Mouse (Mus musculus) CH12.LX (cell line): ENCODE data around the gene Unk.

Source experiments
- BHLHE40 ChIP-seq: IDR thresholded peaks from 2 replicates; pipeline ENCODE4 v1.6.1; 2011; ENCODE audit warnings: mild to moderate bottlenecking, low read depth, low read length, improper control_type of control experiment
- CHD2 ChIP-seq: IDR thresholded peaks from 2 replicates; pipeline ENCODE4 v1.6.1; 2011; ENCODE audit warnings: low read length, improper control_type of control experiment
- CTCF ChIP-seq, 2 experiments: IDR thresholded peaks in 1 of 2; conservative IDR thresholded peaks in 1 of 2; 2 replicates each; pipeline ENCODE4 v1.5.1; 2011 to 2012; ENCODE audit warnings: low read depth in 2 of 2, low read length in 2 of 2, improper control_type of control experiment in 1 of 2, inconsistent platforms in 1 of 2, mild to moderate bottlenecking in 1 of 2, moderate library complexity in 1 of 2
- ELF1 ChIP-seq: IDR thresholded peaks from 2 replicates; pipeline ENCODE4 v1.6.1; 2014; ENCODE audit warnings: low read depth, mild to moderate bottlenecking, inconsistent platforms, low read length, improper control_type of control experiment
- EP300 ChIP-seq: IDR thresholded peaks from 2 replicates; pipeline ENCODE4 v1.6.1; 2011; ENCODE audit warnings: low read length, improper control_type of control experiment
- MAZ ChIP-seq: IDR thresholded peaks from 2 replicates; pipeline ENCODE4 v1.6.1; 2012; ENCODE audit warnings: low read depth, mild to moderate bottlenecking, inconsistent platforms, low read length, improper control_type of control experiment, moderate library complexity
- PAX5 ChIP-seq: IDR thresholded peaks from 2 replicates; pipeline ENCODE4 v1.6.1; 2012; ENCODE audit warnings: low read length, inconsistent platforms, mixed read lengths
- POLR2A ChIP-seq: IDR thresholded peaks from 2 replicates; pipeline ENCODE4 v1.6.1; 2011; ENCODE audit warnings: low read depth, mild to moderate bottlenecking, improper control_type of control experiment, low read length
- RCOR1 ChIP-seq: conservative IDR thresholded peaks from 2 replicates; pipeline ENCODE4 v1.6.1; 2012; ENCODE audit warnings: low read depth, mild to moderate bottlenecking, inconsistent platforms, low read length, improper control_type of control experiment
- ZC3H11A ChIP-seq: IDR thresholded peaks from 2 replicates; pipeline ENCODE4 v1.6.1; 2012; ENCODE audit warnings: low read depth, mild to moderate bottlenecking, inconsistent platforms, low read length, improper control_type of control experiment
- ZMIZ1 ChIP-seq: IDR thresholded peaks from 2 replicates; pipeline ENCODE4 v1.6.1; 2012; ENCODE audit warnings: low read depth, mild to moderate bottlenecking, inconsistent platforms, low read length, improper control_type of control experiment

GRCm38 (mm10) chr11:116091591-116091990, 61.5 kb downstream of the Unk start:
- TF ChIP-seq CHD2: no peak
- no peak for TF ChIP-seq ZMIZ1
- TF ChIP-seq CTCF (conservative IDR thresholded peaks at IDR 0.05 in 1 of 2, IDR thresholded peaks at IDR 0.05 in 1 of 2; ENCODE audit: low read depth in 2 of 2, low read length in 2 of 2): no peak
- TF ChIP-seq ZC3H11A: no peak
- TF ChIP-seq RCOR1: no peak
- TF ChIP-seq EP300: no peak
- no peak for TF ChIP-seq ELF1
- TF ChIP-seq POLR2A: no peak
- no peak for TF ChIP-seq MAZ
- TF ChIP-seq PAX5: no peak
- TF ChIP-seq BHLHE40: no peak
